Mouse (Mus musculus) heart, adult 2 months (tissue): ENCODE results near the gene Gpr55. TPM values are rescaled to one million over a fixed set of nuclear protein-coding genes. Genes with fewer than 3 reads are reported as not detected.
A peak's percentile ranks its signal among the peaks of the same experiment; 100 is the strongest.

Source experiments
- DNase-seq, 2 experiments: peaks; one replicate each; pipeline ENCODE4 v3.0.0; 2021
- H3K27ac ChIP-seq: fragments of 200-600 bp; 2 replicates; pipeline ENCODE4 v1.8.1; 2022
- H3K27me3 ChIP-seq: fragments of 200-500 bp; 2 replicates; pipeline ENCODE4 v1.6.1; 2012; ENCODE audit warnings: mild to moderate bottlenecking, low read length, inconsistent platforms, mixed read lengths; ENCODE audit not compliant: control insufficient read depth, insufficient read depth
- H3K36me3 ChIP-seq: fragments of 200-500 bp; 2 replicates; pipeline ENCODE4 v1.6.1; 2012; ENCODE audit warnings: low read length, inconsistent platforms; ENCODE audit not compliant: control insufficient read depth, insufficient read depth
- H3K4me1 ChIP-seq: fragments of 200-500 bp; 2 replicates; pipeline ENCODE4 v1.6.1; 2011; ENCODE audit warnings: low read length; ENCODE audit not compliant: control insufficient read depth, insufficient read depth
- H3K4me3 ChIP-seq: fragments of 200-600 bp; 2 replicates; pipeline ENCODE4 v1.8.1; 2022
- H3K79me2 ChIP-seq: fragments of 200-500 bp; replicated peaks from 2 replicates; pipeline ENCODE4 v1.6.1; 2012; ENCODE audit warnings: mild to moderate bottlenecking, inconsistent platforms, low read length, moderate library complexity, mixed read lengths; ENCODE audit not compliant: control insufficient read depth, insufficient read depth
- H3K9ac ChIP-seq: fragments of 200-500 bp; 2 replicates; pipeline ENCODE4 v1.6.1; 2012; ENCODE audit warnings: low read depth, mild to moderate bottlenecking, control low read depth, inconsistent platforms, low read length, mixed read lengths
- CTCF ChIP-seq: fragments of 200-600 bp; IDR thresholded peaks from 2 replicates; pipeline ENCODE4 v1.8.1; 2022; ENCODE audit warnings: antibody characterized with exemption, mild to moderate bottlenecking, moderate library complexity
- EP300 ChIP-seq: fragments of 200-500 bp; IDR thresholded peaks from 2 replicates; pipeline ENCODE4 v1.6.1; 2011; ENCODE audit warnings: low read depth, low read length, control low read depth; ENCODE audit not compliant: insufficient read depth
- POLR2A ChIP-seq: fragments of 200-500 bp; IDR thresholded peaks from 2 replicates; pipeline ENCODE4 v1.6.1; 2011; ENCODE audit warnings: mild to moderate bottlenecking, low read depth, low read length, control low read depth; ENCODE audit not compliant: insufficient read depth
- WGBS: fragments of 180-500 bp; shearing (Covaris S2); methylation state at CpG from one replicate; pipeline ENCODE4 v1.1.7; 2018; 5-methylcytosine and 5-hydroxymethylcytosine counted together
- intact Hi-C: fragments of 180-260 bp; cut with DNase I; formaldehyde crosslinking; loops from one replicate; pipeline ENCODE4 v1.15.1; 2025
- polyA plus RNA-seq: library from polyadenylated mRNA; depleted of rRNA; stranded (reverse); fragments of >200 nt; gene quantifications from 2 replicates; pipeline ENCODE4 v1.2.3, GENCODE M21; 2012
- total RNA-seq, 2 experiments: library from RNA; stranded (reverse); gene quantifications; 2 replicates each; pipeline ENCODE4 v1.2.3; 2021

Gene Gpr55
- total and polyA plus RNA-seq, 3 experiments = not detected

- WGBS = 32% methylated on average over 3 of the region's 3 CpGs
- H3K27me3 ChIP-seq = no peaks in the 10 kb centered on the region
- no peak overlapping the region for H3K4me3 ChIP-seq
- intact Hi-C loops = loop anchor here (5.0 kb wide), 1 partner anchor 109 kb away; the partner anchor contains the start of gene Cab39
- peaks cover 3% of the 10 kb centered on the region for H3K36me3 ChIP-seq
- no peak for TF ChIP-seq POLR2A
- no peak for TF ChIP-seq CTCF
- TF ChIP-seq EP300 = no peak
- no peaks in the 10 kb centered on the region for H3K79me2 ChIP-seq
- H3K9ac ChIP-seq = no peak overlapping the region
- peaks cover 33% of the 10 kb centered on the region for H3K4me1 ChIP-seq
- H3K27ac ChIP-seq = peak overlapping the region; percentile 67
- DNase-seq = peak; percentile 46 to 54
These were observed 59.2 kb downstream of the Gpr55 start for GRCm38 (mm10) chr1:85901516-85902107.

- no peaks in the 10 kb centered on the region for H3K79me2 ChIP-seq
- intact Hi-C loops = loop anchor here (5.0 kb wide), 1 partner anchor 108 kb away; the partner anchor contains the start of gene Cab39
- H3K36me3 ChIP-seq = peaks cover 3% of the 10 kb centered on the region
- no peaks in the 10 kb centered on the region for H3K27me3 ChIP-seq
- peak overlapping the region; percentile 10; the same call in 1 of the 2 replicates for H3K9ac ChIP-seq
- WGBS = 14% methylated on average over 7 of the region's 7 CpGs
- no peak overlapping the region for H3K4me3 ChIP-seq
- DNase-seq = peak in 1 of 2 experiments; percentile 26
- H3K27ac ChIP-seq = peak overlapping the region; percentile 67
- TF ChIP-seq CTCF (no peak), EP300 (no peak), POLR2A (no peak)
- H3K4me1 ChIP-seq = peaks cover 36% of the 10 kb centered on the region
These were observed 60.1 kb downstream of the Gpr55 start for GRCm38 (mm10) chr1:85900521-85901333.

- peaks cover 36% of the 10 kb centered on the region for H3K4me1 ChIP-seq
- TF ChIP-seq CTCF = peak; percentile 43; the same call in 1 of the 2 replicates
- no peak for TF ChIP-seq POLR2A
- H3K4me3 ChIP-seq = no peak overlapping the region
- H3K27me3 ChIP-seq = no peaks in the 10 kb centered on the region
- no peak for DNase-seq
- peak overlapping the region; percentile 28; the same call in 1 of the 2 replicates for H3K27ac ChIP-seq
- H3K36me3 ChIP-seq = peaks cover 3% of the 10 kb centered on the region
- intact Hi-C loops = no loop called here
- no peak overlapping the region for H3K9ac ChIP-seq
- no peaks in the 10 kb centered on the region for H3K79me2 ChIP-seq
These were observed 61.4 kb downstream of the Gpr55 start for GRCm38 (mm10) chr1:85899388-85899761.

GRCm38 (mm10) chr1:85898761-85899387 lies 61.9 kb downstream of the Gpr55 start:
- H3K36me3 ChIP-seq = peaks cover 3% of the 10 kb centered on the region
- WGBS = 64% methylated on average over 12 of the region's 12 CpGs
- H3K4me3 ChIP-seq = no peak overlapping the region
- intact Hi-C loops = no loop called here
- H3K9ac ChIP-seq = no peak overlapping the region
- H3K79me2 ChIP-seq = no peaks in the 10 kb centered on the region
- H3K4me1 ChIP-seq = peaks cover 36% of the 10 kb centered on the region
- H3K27ac ChIP-seq = no peak overlapping the region; the same call in 1 of the 2 replicates
- no peak for TF ChIP-seq EP300
- no peak for TF ChIP-seq CTCF
- no peak for TF ChIP-seq POLR2A
- no peaks in the 10 kb centered on the region for H3K27me3 ChIP-seq
- no peak for DNase-seq

- no peak for DNase-seq
- no peak overlapping the region for H3K4me3 ChIP-seq
- H3K27me3 ChIP-seq = no peaks in the 10 kb centered on the region
- intact Hi-C loops = no loop called here
- H3K4me1 ChIP-seq = peaks cover 36% of the 10 kb centered on the region
- TF ChIP-seq CTCF (no peak), EP300 (no peak), POLR2A (no peak)
- H3K9ac ChIP-seq = no peak overlapping the region
- H3K27ac ChIP-seq = no peak overlapping the region
- H3K79me2 ChIP-seq = no peaks in the 10 kb centered on the region
- 54% methylated on average over 8 of the region's 8 CpGs for WGBS
- H3K36me3 ChIP-seq = peaks cover 3% of the 10 kb centered on the region
These were observed 62.7 kb downstream of the Gpr55 start for GRCm38 (mm10) chr1:85897901-85898760.
